Mouse (Mus musculus) olfactory bulb, adult 2 months (tissue): Measurements from ENCODE around the gene Serpinb1c.

Source experiments
- CTCF ChIP-seq: fragments of 200-500 bp; IDR thresholded peaks from 2 replicates; pipeline ENCODE4 v1.5.1; 2012; ENCODE audit warnings: low read depth, mild to moderate bottlenecking, low read length, moderate library complexity; ENCODE audit not compliant: insufficient read depth
- POLR2A ChIP-seq: fragments of 200-500 bp; IDR thresholded peaks from 2 replicates; pipeline ENCODE4 v1.6.1; 2012; ENCODE audit warnings: mild to moderate bottlenecking, low read depth, low read length, moderate library complexity; ENCODE audit not compliant: insufficient read depth

DNA sequence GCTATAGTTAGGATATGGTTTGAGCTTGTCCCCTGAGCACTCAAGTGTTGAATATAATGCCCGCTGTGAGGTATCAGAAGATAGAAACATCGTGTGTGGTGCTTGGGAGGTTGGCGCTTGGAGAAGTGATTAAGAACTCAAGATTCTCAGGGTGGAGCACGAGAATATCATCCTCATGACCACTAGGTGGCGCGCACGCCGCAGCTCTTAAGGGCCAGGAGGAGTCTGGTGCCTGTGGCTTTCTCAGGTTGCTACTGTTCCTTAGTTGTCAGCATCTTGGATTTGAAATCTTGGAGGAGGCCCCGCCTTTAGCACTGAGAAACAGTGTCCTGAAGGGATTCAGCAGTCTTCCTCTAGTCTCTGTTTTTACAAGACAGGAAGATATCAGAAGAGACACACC lies 31.5 kb downstream of the Serpinb1c start:
- TF ChIP-seq CTCF (peak; percentile 77), POLR2A (no peak)
